Mouse (Mus musculus) neural tube, embryonic 11.5 days (tissue): Measurements from ENCODE around the gene Ankrd28. TPM values are rescaled to one million over a fixed set of nuclear protein-coding genes. Genes with fewer than 3 reads are reported as not detected.
"Not testable (repeated sequence)": the region's sequence is repeated elsewhere in the genome, so short reads cannot be mapped to it uniquely, and the experiment has no call there.

Experiments used
- ATAC-seq: fragments of 200-750 bp; cut with Nextera tagmentation; 2 replicates; pipeline ENCODE4 v1.8.0; 2017; ENCODE audit warnings: moderate number of reproducible peaks, mild to moderate bottlenecking, moderate TSS enrichment, moderate library complexity; ENCODE audit not compliant: insufficient read depth, low FRiP score, low TSS enrichment
- DNase-seq: peaks from one replicate; pipeline ENCODE4 v3.0.0-alpha.2; 2015; ENCODE audit warnings: low spot score
- H3K27ac ChIP-seq: fragments of 300-500 bp; sonication (generic); 2 replicates; pipeline ENCODE4 v1.5.1; 2014; ENCODE audit warnings: low read depth, mild to moderate bottlenecking, low read length
- H3K27me3 ChIP-seq: fragments of 300-500 bp; sonication (generic); 2 replicates; pipeline ENCODE4 v1.6.1; 2014; ENCODE audit warnings: mild to moderate bottlenecking, low read length, mixed read lengths; ENCODE audit not compliant: control insufficient read depth, insufficient read depth
- H3K36me3 ChIP-seq: fragments of 300-500 bp; sonication (generic); 2 replicates; pipeline ENCODE4 v1.6.1; 2014; ENCODE audit warnings: mild to moderate bottlenecking, low read length, moderate library complexity, mixed read lengths; ENCODE audit not compliant: control insufficient read depth, insufficient read depth
- H3K4me1 ChIP-seq: fragments of 300-500 bp; sonication (generic); 2 replicates; pipeline ENCODE4 v1.6.1; 2014; ENCODE audit warnings: low read length, mixed read lengths; ENCODE audit not compliant: control insufficient read depth, insufficient read depth
- H3K4me2 ChIP-seq: fragments of 300-500 bp; sonication (generic); 2 replicates; pipeline ENCODE4 v1.6.1; 2014; ENCODE audit warnings: low read depth, mild to moderate bottlenecking, moderate library complexity
- H3K4me3 ChIP-seq: fragments of 300-500 bp; sonication (generic); 2 replicates; pipeline ENCODE4 v1.5.1; 2014; ENCODE audit warnings: low read depth, low read length
- H3K9ac ChIP-seq: fragments of 300-500 bp; sonication (generic); 2 replicates; pipeline ENCODE4 v1.6.1; 2014; ENCODE audit warnings: mild to moderate bottlenecking, low read length
- H3K9me3 ChIP-seq: fragments of 300-500 bp; sonication (generic); 2 replicates; pipeline ENCODE4 v1.6.1; 2016; ENCODE audit warnings: low read length; ENCODE audit not compliant: control insufficient read depth
- WGBS: fragments of 180-500 bp; shearing (Covaris S2); extraction: QIAGEN DNeasy Blood & Tissue Kit; methylation state at CpG from one replicate; pipeline ENCODE4 v1.1.7; 2014; 5-methylcytosine and 5-hydroxymethylcytosine counted together
- polyA plus RNA-seq: library from polyadenylated mRNA; unstranded; fragments of >200 nt; fragmentation: Nextera tagmentation; extraction: Ambion mirVana; gene quantifications from 2 replicates; pipeline ENCODE4 v1.2.1, GENCODE M21; 2014

Gene Ankrd28
- 10.2 and 10.5 TPM in 2 replicates for polyA plus RNA-seq

DNA sequence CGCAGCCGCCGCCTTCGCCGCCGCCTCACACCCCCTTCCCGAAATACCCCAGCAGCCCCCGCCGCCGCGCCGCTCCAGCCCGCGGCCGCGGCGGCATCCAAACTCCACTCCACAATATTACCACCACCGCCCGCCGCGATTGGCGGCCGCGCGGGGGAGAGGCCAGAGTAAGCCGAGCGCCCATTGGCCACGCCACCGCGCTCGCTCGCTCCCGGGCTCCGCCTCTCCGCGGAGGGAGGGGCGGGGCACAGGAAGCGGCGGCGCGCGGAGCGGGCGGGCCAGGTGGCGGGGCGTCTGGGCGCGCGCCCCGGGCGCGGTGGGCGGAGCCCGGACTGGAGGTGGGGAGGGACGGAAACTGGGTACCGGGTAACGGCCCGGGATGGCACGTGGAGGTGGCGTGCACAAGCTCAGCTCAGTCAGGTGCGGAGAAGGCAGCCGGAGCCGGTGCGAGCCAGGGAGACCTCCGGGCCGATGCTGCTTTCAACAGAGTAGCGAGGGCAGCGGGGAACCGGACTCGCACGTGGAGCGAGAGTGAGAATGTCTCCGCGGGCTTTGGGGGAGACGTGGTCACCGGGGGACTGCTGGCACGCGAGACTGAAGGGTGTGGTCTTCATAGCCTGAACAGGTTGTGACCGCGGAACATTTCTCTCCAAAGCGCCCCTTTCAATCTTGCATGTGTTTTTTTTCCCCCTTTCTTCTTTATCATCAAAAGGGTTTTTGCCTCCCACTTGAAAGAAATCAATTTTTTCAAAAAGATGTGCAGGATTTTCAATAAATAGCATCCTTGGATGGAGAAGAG, at the start of gene Ankrd28:
Ankrd28 (minus strand) TSS at position 81 of the 799 bp plus-strand sequence.
- DNase-seq, result peak; percentile 97
- peak within 1 kb of the TSS; percentile 81 for H3K9ac ChIP-seq

DNA sequence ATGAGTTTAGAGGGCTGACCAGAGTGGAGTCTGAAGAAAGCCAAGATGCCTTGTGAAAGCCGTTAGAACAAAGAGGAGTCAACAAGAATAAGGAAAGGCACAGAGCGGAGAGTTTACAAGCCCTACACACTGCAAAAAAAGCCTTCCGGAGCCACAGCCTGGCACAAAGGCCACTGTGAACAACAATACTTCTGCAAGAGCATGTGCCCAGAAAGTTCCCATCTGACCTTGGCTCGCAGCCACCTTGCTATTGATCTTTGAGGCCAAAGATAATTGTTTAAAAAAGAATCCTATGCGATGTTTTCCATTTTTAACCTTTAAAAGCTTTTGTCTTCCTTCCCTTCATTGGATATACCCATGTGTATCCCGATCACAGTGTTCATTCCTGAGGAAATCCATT, 49.0 kb upstream of the Ankrd28 start:
- 89% methylated on average over 6 of the region's 6 CpGs for WGBS

More for the DNA sequence above, at the start of gene Ankrd28:
- Histone ChIP-seq H3K27me3 (no peaks in the 10 kb centered on the region), H3K4me1 (peaks cover 4% of the 10 kb centered on the region; the same call in 1 of the 2 replicates), H3K27ac (peak within 1 kb of the TSS; percentile 83), H3K4me2 (peak within 1 kb of the TSS; percentile 87), H3K36me3 (no peaks in the 10 kb centered on the region), H3K4me3 (peak within 1 kb of the TSS; percentile 81), H3K9me3 (no peaks in the 10 kb centered on the region)
- WGBS, result under 1% methylated on average over 71 of the region's 81 CpGs
- peak; percentile 98 for ATAC-seq

DNA sequence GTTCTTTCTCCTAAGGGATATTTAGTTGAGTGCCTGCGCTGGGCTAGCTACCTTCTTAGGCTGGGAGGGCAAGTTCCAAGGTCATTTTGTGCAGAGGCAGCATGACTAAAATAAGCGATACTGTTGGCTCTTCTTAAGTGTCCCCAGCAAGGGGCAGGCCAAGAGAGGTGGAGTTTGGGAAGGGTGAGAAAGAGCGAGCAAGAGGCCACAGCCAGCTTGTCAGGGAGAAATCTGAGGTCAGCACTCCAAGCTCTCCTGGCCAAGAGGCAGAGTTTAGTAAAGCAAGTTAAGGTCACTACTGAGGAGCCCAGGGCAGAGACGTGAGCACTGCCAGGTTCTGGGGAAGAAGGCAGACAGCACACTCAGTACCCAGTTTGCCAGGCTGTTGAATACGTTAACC, 41.7 kb upstream of the Ankrd28 start:
- Histone ChIP-seq H3K4me3 (no peak overlapping the region), H3K9me3 (no peaks in the 10 kb centered on the region; the same call in 1 of the 2 replicates), H3K4me2 (no peak overlapping the region), H3K4me1 (no peaks in the 10 kb centered on the region), H3K27ac (no peak overlapping the region), H3K36me3 (no peaks in the 10 kb centered on the region), H3K9ac (no peak overlapping the region), H3K27me3 (no peaks in the 10 kb centered on the region)
- 79% methylated on average over 5 of the region's 5 CpGs for WGBS
- ATAC-seq (no peak), DNase-seq (no peak)

More for the DNA sequence above, 49.0 kb upstream of the Ankrd28 start:
- no peaks in the 10 kb centered on the region for H3K27me3 ChIP-seq
- H3K4me1 ChIP-seq, result no peaks in the 10 kb centered on the region
- H3K4me3 ChIP-seq, result no peak overlapping the region
- no peak overlapping the region for H3K9ac ChIP-seq
- no peak for DNase-seq
- ATAC-seq, result no peak
- no peaks in the 10 kb centered on the region for H3K9me3 ChIP-seq
- H3K4me2 ChIP-seq, result no peak overlapping the region
- no peaks in the 10 kb centered on the region for H3K36me3 ChIP-seq
- no peak overlapping the region for H3K27ac ChIP-seq

DNA sequence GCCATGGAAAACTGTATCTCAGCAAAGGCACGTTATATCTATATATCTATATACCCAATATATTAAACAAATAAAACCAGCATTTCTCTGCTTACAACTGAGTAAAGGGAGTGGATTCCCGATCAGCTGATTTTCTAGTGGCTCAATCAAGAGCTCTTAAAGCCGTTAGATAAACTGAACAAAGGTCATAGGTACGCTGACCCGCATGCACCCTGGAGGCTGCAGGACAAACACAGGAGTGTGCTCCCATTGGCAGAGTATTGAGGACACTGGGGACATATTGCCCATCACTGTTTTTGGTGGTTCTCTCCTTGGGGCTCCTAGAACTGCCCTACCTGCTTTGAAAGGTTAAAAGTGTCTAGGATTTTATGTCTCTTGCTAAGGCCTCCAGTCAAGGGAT, 40.0 kb upstream of the Ankrd28 start:
- DNase-seq (no peak), ATAC-seq (no peak)
- 90% methylated on average over 5 of the region's 5 CpGs for WGBS
- H3K9me3 ChIP-seq, result no peaks in the 10 kb centered on the region; the same call in 1 of the 2 replicates
- H3K9ac ChIP-seq, result no peak overlapping the region
- H3K4me1 ChIP-seq, result no peaks in the 10 kb centered on the region
- H3K27me3 ChIP-seq, result no peaks in the 10 kb centered on the region
- H3K36me3 ChIP-seq, result no peaks in the 10 kb centered on the region
- H3K4me2 ChIP-seq, result no peak overlapping the region
- no peak overlapping the region for H3K27ac ChIP-seq
- H3K4me3 ChIP-seq, result no peak overlapping the region

DNA sequence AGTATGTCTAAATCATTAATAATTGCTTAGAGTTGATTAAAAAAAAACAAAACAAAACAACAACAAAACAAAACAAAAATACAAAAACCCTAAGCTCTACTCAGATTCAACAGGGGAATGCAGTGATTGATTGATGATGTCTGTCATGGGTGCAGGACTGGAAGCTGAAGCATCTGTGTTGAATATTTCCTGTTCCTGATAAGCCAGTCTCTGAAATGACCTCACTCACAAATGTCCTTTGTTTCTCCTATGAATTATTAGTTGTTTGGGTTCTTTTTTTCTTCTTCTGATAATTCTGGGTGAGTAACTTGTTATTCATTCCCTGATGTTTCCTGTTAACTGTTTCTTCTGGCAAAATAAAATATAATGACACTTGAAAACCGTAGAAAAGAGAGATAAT, 38.1 kb upstream of the Ankrd28 start:
- Histone ChIP-seq H3K9ac (no peak overlapping the region), H3K27ac (no peak overlapping the region), H3K4me2 (no peak overlapping the region), H3K4me3 (no peak overlapping the region), H3K9me3 (no peaks in the 10 kb centered on the region; the same call in 1 of the 2 replicates), H3K27me3 (no peaks in the 10 kb centered on the region), H3K4me1 (no peaks in the 10 kb centered on the region), H3K36me3 (no peaks in the 10 kb centered on the region)
- WGBS, result 80% methylated on average over 1 of the region's 1 CpGs
- ATAC-seq (no peak), DNase-seq (no peak)

DNA sequence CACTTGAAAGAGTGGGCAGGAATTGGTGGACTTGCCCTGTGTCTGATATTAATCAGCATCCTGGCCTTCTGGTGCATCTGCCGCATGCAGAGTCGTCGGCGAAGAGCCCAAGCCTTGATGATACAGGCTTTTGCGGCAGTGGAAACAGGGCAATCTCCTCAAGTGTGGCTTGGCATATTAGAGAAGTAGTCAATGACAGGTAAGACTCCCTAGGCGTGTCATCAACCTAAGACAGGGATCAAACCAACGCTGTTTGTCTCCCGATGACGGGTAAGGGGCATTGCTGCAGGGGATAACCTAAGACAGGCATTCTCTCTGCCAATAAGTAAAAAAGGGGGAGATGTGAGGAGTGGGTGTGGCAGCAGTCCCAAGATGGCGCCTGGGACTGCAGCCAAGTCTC, 35.9 kb upstream of the Ankrd28 start:
- H3K4me2 ChIP-seq, DNase-seq, H3K27ac ChIP-seq, H3K4me3 ChIP-seq, H3K4me1 ChIP-seq, H3K9me3 ChIP-seq, H3K36me3 ChIP-seq, H3K9ac ChIP-seq, ATAC-seq, H3K27me3 ChIP-seq: not testable (repeated sequence)
- 95% methylated on average over 10 of the region's 10 CpGs for WGBS

DNA sequence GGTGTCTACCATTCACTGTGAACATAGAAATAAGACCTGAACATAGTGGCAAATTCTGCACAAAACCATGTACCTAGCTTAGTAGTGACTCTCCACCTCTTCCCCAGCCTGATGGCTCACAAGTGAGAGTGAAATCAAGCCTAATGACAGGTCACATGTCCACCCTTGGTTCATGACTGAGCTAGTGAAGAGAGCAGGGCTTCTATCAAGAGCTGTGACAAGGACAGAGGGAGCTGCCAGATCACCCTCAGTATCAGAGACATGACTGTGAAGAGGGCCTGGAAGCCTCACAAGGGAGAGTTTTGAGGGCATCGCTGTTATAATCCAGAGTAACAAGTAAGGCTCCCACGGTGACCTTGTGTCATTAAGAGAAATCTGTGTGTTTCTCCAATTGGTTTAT, 28.2 kb upstream of the Ankrd28 start:
- no peak overlapping the region for H3K4me3 ChIP-seq
- H3K9me3 ChIP-seq, result no peaks in the 10 kb centered on the region
- H3K4me2 ChIP-seq, result no peak overlapping the region
- H3K9ac ChIP-seq, result no peak overlapping the region
- DNase-seq (no peak), ATAC-seq (no peak)
- 91% methylated on average over 2 of the region's 2 CpGs for WGBS
- H3K4me1 ChIP-seq, result no peaks in the 10 kb centered on the region
- H3K36me3 ChIP-seq, result no peaks in the 10 kb centered on the region
- no peaks in the 10 kb centered on the region for H3K27me3 ChIP-seq
- no peak overlapping the region for H3K27ac ChIP-seq

DNA sequence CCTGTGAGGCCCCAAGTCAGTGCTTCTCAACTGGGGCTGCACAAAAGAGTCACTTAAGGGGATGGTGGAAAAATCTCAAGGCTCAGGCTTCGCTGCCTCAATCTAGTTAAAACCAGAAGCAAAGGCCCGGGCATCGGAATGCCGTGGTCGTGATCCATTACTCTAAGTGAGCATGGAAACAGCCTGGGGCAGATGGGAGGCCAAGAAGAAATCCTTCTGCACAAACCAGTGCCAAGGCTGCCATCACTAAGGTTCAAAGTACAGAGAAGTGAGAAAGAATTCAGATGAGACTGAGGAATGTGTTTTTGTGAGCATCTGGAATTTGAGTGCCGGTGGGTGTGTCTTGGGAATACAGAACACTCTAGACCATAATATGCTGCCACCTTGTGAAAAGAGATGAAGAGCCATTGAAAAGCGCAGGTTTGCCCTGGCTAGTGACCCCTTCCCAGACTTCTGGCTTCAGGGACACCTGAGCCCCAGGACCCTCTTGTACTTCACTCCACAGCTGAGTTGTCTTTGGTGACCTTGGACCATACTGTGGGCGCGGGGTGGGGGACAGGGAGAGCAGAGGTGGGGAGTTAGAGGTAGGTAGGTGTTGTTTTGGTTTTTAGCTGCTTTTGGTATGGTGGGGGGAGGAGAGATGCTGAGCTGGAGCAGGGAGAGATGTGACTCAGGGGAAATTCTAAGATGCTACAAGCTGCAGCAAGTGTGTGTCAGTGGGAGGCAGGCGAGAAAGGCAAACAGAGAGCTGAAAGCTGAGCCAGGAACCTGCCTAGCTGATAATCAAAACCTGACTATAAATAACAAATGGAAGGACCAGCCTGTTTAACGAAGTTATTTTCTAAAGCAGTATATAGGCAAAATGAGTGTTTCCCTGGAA, 26.9 kb upstream of the Ankrd28 start:
- Histone ChIP-seq H3K27ac (no peak overlapping the region), H3K9ac (no peak overlapping the region), H3K27me3 (no peaks in the 10 kb centered on the region), H3K4me3 (no peak overlapping the region), H3K4me1 (no peaks in the 10 kb centered on the region), H3K9me3 (no peaks in the 10 kb centered on the region), H3K36me3 (no peaks in the 10 kb centered on the region), H3K4me2 (no peak overlapping the region)
- DNase-seq (no peak), ATAC-seq (no peak)
- 80% methylated on average over 11 of the region's 11 CpGs for WGBS
